Comparison of ENCODE assay signal across 11 mouse cellular contexts in genomic region chr3:84935729-84936128, GRCm38 (mm10).
"Had no signal": no experiment of that assay in that cellular context is flagged by ENCODE, and none has a peak within 500 bp of the region (broad histone marks: within the 10 kb centered on the region; RNA-seq: fewer than 3 reads in every experiment).

No protein-coding gene starts in this region.

- H3K27me3 ChIP-seq: kidney, embryonic 15.5 days; neural tube, embryonic 15.5 days had no signal

- H3K4me3 ChIP-seq: kidney, embryonic 15.5 days; limb, embryonic 10.5 days; myocyte; neural tube, embryonic 15.5 days had no signal

- H3K9ac ChIP-seq: kidney, embryonic 15.5 days; liver, embryonic 14.5 days; neural tube, embryonic 15.5 days had no signal

- H3K4me2 ChIP-seq: kidney, embryonic 15.5 days; neural tube, embryonic 15.5 days had no signal

- H3K27ac ChIP-seq: kidney, embryonic 15.5 days; limb, embryonic 10.5 days; liver, embryonic 14.5 days; neural tube, embryonic 15.5 days; stomach, postnatal 0 days had no signal

- DNase-seq: kidney, postnatal 14 days; lung, adult 2 months; lung, postnatal 36 days; thymus, postnatal 4 days had no signal

- ATAC-seq: lung, postnatal 0 days had no signal

- H3K9me3 ChIP-seq: kidney, embryonic 15.5 days; limb, embryonic 10.5 days; neural tube, embryonic 15.5 days had no signal

- H3K36me3 ChIP-seq: kidney, embryonic 15.5 days; limb, embryonic 10.5 days; neural tube, embryonic 15.5 days had no signal

- H3K4me1 ChIP-seq: kidney, embryonic 15.5 days; limb, embryonic 10.5 days had no signal
